Mouse (Mus musculus) kidney, embryonic 14.5 days (tissue): ENCODE data around the gene Cyb5b. TPM values are rescaled to one million over a fixed set of nuclear protein-coding genes. Genes with fewer than 3 reads are reported as not detected.

ENCODE experiments used
- ATAC-seq: fragments of 200-750 bp; cut with Nextera tagmentation; 2 replicates; pipeline ENCODE4 v1.8.0; 2017; ENCODE audit warnings: moderate number of reproducible peaks, mild to moderate bottlenecking, moderate TSS enrichment, moderate library complexity; ENCODE audit not compliant: low FRiP score, low TSS enrichment
- H3K27ac ChIP-seq: fragments of 300-500 bp; sonication (generic); 2 replicates; pipeline ENCODE4 v1.5.1; 2014; ENCODE audit warnings: low read depth, mild to moderate bottlenecking, low read length, moderate library complexity, mixed read lengths
- H3K27me3 ChIP-seq: fragments of 300-500 bp; sonication (generic); 2 replicates; pipeline ENCODE4 v1.6.1; 2014; ENCODE audit warnings: mild to moderate bottlenecking, low read length; ENCODE audit not compliant: control insufficient read depth, insufficient read depth
- H3K36me3 ChIP-seq: fragments of 300-500 bp; sonication (generic); 2 replicates; pipeline ENCODE4 v1.6.1; 2014; ENCODE audit warnings: low read length, mixed read lengths; ENCODE audit not compliant: control insufficient read depth, insufficient read depth
- H3K4me1 ChIP-seq: fragments of 300-500 bp; sonication (generic); 2 replicates; pipeline ENCODE4 v1.6.1; 2014; ENCODE audit warnings: low read length, mixed read lengths; ENCODE audit not compliant: control insufficient read depth, insufficient read depth
- H3K4me2 ChIP-seq: fragments of 300-500 bp; sonication (generic); replicated peaks from 2 replicates; pipeline ENCODE4 v1.6.1; 2014; ENCODE audit warnings: low read depth, mild to moderate bottlenecking, low read length
- H3K4me3 ChIP-seq: fragments of 300-500 bp; sonication (generic); 2 replicates; pipeline ENCODE4 v1.5.1; 2014; ENCODE audit warnings: mild to moderate bottlenecking, low read length
- H3K9ac ChIP-seq: fragments of 300-500 bp; sonication (generic); 2 replicates; pipeline ENCODE4 v1.6.1; 2014; ENCODE audit warnings: low read depth, mild to moderate bottlenecking, low read length, moderate library complexity
- H3K9me3 ChIP-seq: fragments of 300-500 bp; sonication (generic); 2 replicates; pipeline ENCODE4 v1.6.1; 2016; ENCODE audit warnings: low read length; ENCODE audit not compliant: control insufficient read depth
- WGBS: fragments of 180-500 bp; shearing (Covaris S2); extraction: QIAGEN DNeasy Blood & Tissue Kit; methylation state at CpG from one replicate; pipeline ENCODE4 v1.1.7; 2014; 5-methylcytosine and 5-hydroxymethylcytosine counted together
- polyA plus RNA-seq: library from polyadenylated mRNA; unstranded; fragments of >200 nt; fragmentation: Nextera tagmentation; extraction: Ambion mirVana; gene quantifications from 2 replicates; pipeline ENCODE4 v1.2.1, GENCODE M21; 2014

Cyb5b gene
- polyA plus RNA-seq, 1 experiment from 2014 or later, result 152 TPM

DNA sequence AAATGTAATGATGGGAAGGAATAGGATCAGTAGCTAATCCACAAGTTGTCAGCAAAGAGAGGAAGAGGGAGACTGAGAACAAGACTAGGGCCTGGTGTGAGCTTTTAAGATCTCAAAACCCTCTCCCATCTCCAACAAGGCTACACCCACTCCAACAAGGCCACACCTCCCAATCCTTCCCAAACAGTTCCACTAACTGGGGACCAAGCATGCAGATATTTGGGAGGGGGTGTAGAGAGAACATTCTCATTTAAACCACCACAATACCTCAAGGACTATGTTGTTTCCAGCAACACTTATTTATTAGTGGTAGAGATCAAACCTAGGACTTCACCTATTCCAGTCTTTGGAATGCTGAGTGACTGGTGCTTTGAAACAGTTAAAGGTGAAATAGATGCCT, 6.4 kb downstream of the Cyb5b start:
- Histone ChIP-seq H3K4me3 (no peak overlapping the region), H3K4me1 (no peaks in the 10 kb centered on the region), H3K9me3 (no peaks in the 10 kb centered on the region), H3K9ac (no peak overlapping the region), H3K27ac (no peak overlapping the region), H3K4me2 (no peak overlapping the region), H3K36me3 (peaks cover 40% of the 10 kb centered on the region), H3K27me3 (no peaks in the 10 kb centered on the region)
- no peak for ATAC-seq

DNA sequence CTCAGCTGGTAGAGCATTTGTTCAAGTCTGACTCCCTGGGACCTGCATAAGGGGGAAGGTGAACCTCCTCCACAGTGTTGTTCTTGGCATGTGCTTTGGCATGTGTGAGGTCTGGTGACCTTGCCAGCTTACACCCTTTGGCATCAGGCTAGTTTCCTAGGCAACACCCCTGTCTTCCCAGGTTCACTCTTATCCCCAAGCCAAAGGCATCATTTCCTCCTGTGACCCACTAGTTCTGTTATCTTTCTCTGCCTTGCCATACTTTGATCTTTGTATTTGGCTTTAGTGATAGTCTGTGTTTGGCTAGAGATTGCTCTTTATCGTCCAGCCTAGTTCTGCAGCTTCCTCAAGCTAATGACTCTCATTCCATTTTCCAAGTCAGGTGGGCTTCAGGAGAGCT, 7.4 kb downstream of the Cyb5b start:
- ATAC-seq, result no peak
- H3K4me1 ChIP-seq, result no peaks in the 10 kb centered on the region
- no peak overlapping the region for H3K4me2 ChIP-seq
- no peaks in the 10 kb centered on the region for H3K27me3 ChIP-seq
- peaks cover 42% of the 10 kb centered on the region for H3K36me3 ChIP-seq
- H3K9ac ChIP-seq, result no peak overlapping the region
- WGBS, result 91% methylated on average over 1 of the region's 1 CpGs
- no peak overlapping the region for H3K27ac ChIP-seq
- H3K9me3 ChIP-seq, result no peaks in the 10 kb centered on the region
- H3K4me3 ChIP-seq, result no peak overlapping the region

DNA sequence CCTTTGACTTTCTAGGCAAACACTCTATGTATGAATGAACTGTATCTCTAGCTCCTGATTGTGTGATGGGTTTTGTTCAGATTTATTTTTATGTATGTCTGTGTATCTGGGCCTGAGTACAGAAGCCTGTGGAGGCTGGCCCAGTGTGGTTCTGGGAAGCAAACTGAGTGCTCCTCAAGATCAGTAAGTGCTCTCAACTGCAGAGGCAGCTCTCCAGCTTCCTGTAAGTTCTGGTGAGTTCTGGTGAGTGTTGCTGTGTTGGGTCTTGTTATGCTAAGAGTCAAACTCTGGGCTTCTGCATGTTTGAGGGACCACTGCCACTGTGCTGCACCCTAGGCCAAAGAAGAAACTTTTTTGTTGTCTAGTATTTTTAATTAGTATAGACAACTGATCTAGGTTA, 8.4 kb downstream of the Cyb5b start:
- no peaks in the 10 kb centered on the region for H3K27me3 ChIP-seq
- H3K4me2 ChIP-seq, result no peak overlapping the region
- H3K4me3 ChIP-seq, result no peak overlapping the region
- H3K27ac ChIP-seq, result no peak overlapping the region
- peaks cover 36% of the 10 kb centered on the region for H3K36me3 ChIP-seq
- H3K9me3 ChIP-seq, result no peaks in the 10 kb centered on the region
- H3K4me1 ChIP-seq, result no peaks in the 10 kb centered on the region
- no peak for ATAC-seq
- no peak overlapping the region for H3K9ac ChIP-seq

DNA sequence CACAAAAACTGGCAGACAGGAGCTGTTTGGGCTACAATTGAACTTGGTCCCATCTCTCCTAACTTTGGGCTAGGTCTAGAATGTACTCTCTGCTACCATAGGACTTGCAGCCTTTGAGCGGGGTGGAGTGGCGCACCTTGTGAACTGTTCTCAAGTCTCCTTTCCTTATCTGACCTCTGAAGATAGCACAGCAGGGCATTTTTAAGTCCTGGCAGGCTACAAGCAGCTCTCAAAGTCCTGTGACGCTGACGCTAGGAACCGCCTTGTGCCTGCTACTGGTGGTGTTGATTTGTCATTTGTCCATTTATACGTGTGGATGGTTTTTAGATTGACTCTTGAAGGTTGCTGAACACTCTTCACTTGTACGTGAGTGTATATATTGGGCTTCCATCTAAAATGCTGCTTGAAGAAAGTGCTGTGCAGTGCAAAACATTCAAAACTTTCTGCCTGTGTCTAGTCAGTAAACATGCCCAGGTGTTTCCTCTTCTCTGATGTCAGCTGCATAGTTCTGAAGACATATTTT, 13.9 kb downstream of the Cyb5b start:
- no peak overlapping the region for H3K27ac ChIP-seq
- WGBS, result 86% methylated on average over 7 of the region's 7 CpGs
- no peaks in the 10 kb centered on the region for H3K9me3 ChIP-seq
- no peaks in the 10 kb centered on the region for H3K4me1 ChIP-seq
- H3K9ac ChIP-seq, result no peak overlapping the region
- no peak overlapping the region for H3K4me3 ChIP-seq
- no peak for ATAC-seq
- H3K36me3 ChIP-seq, result peaks cover 27% of the 10 kb centered on the region
- H3K4me2 ChIP-seq, result no peak overlapping the region
- no peaks in the 10 kb centered on the region for H3K27me3 ChIP-seq

DNA sequence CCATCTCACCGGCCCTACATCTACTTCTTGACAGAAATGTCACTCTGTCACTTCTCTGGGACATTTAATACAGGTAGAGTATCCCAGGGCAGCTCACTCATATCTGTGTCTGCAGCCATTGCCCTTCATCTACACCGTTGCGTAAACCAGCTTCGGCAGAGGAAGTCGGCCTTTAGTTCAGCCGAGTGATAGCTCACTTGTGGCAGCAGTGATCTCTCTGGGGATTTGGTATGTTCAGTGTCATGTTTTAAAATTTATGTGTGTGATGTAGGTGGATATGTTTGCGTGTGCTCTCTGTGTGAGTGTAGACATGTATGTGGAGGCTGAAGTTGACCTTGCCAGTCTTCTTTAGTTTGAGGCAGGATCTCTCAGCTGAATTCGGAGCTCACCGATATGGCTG, 15.3 kb downstream of the Cyb5b start:
- 90% methylated on average over 9 of the region's 9 CpGs for WGBS
- H3K36me3 ChIP-seq, result peaks cover 34% of the 10 kb centered on the region
- no peak overlapping the region for H3K9ac ChIP-seq
- H3K4me2 ChIP-seq, result no peak overlapping the region
- no peak overlapping the region for H3K4me3 ChIP-seq
- no peaks in the 10 kb centered on the region for H3K27me3 ChIP-seq
- ATAC-seq, result no peak
- no peak overlapping the region for H3K27ac ChIP-seq
- H3K9me3 ChIP-seq, result no peaks in the 10 kb centered on the region
- no peaks in the 10 kb centered on the region for H3K4me1 ChIP-seq

DNA sequence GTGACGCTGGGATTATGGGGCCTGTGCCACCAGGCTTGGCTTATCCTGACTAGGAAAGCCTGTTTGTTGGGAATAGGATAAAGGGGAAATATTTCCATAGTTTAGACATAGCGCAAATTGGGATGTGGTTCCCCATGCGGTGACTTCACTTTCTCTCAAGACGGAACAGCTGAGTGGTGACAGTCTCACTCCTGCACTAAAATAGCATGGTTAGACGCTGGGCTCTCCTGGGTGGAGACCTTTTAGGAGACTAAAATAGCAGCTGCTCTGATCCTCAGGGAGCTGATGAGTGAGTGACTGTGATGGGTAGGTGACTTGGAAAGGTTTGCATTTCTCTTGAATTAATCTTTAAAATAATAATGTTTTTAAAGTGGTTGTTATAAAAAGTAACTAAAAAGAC, 17.4 kb downstream of the Cyb5b start:
- H3K27ac ChIP-seq, result no peak overlapping the region
- no peak overlapping the region for H3K4me3 ChIP-seq
- WGBS, result 90% methylated on average over 5 of the region's 5 CpGs
- no peak overlapping the region for H3K4me2 ChIP-seq
- ATAC-seq, result no peak
- H3K27me3 ChIP-seq, result no peaks in the 10 kb centered on the region
- H3K9ac ChIP-seq, result no peak overlapping the region
- no peaks in the 10 kb centered on the region for H3K4me1 ChIP-seq
- H3K36me3 ChIP-seq, result peaks cover 51% of the 10 kb centered on the region
- H3K9me3 ChIP-seq, result no peaks in the 10 kb centered on the region

DNA sequence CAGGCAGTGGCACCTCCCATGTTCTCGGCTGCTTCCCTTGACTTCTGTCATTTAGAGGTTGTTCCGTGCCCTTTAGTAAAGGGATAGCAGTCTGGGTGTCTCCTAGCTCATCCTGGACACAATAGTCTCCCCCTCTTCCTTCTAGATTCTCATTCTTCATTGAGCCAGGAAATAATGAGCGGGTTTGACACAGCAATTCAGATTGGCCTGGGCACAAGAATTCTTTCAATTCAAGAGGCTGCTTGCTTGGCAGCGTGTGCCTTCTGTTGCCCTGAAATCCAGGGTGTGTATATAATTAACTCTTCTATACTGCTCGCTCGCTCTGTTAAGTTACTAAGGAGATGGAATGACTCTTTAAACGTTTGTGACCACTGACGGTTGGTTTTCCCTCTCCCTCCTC, 21.7 kb downstream of the Cyb5b start:
- no peak for ATAC-seq
- H3K9ac ChIP-seq, result no peak overlapping the region
- H3K27ac ChIP-seq, result no peak overlapping the region
- WGBS, result 79% methylated on average over 8 of the region's 8 CpGs
- no peak overlapping the region for H3K4me2 ChIP-seq
- H3K4me1 ChIP-seq, result no peaks in the 10 kb centered on the region
- H3K27me3 ChIP-seq, result no peaks in the 10 kb centered on the region
- no peaks in the 10 kb centered on the region for H3K9me3 ChIP-seq
- no peak overlapping the region for H3K4me3 ChIP-seq
- peaks cover 67% of the 10 kb centered on the region for H3K36me3 ChIP-seq

DNA sequence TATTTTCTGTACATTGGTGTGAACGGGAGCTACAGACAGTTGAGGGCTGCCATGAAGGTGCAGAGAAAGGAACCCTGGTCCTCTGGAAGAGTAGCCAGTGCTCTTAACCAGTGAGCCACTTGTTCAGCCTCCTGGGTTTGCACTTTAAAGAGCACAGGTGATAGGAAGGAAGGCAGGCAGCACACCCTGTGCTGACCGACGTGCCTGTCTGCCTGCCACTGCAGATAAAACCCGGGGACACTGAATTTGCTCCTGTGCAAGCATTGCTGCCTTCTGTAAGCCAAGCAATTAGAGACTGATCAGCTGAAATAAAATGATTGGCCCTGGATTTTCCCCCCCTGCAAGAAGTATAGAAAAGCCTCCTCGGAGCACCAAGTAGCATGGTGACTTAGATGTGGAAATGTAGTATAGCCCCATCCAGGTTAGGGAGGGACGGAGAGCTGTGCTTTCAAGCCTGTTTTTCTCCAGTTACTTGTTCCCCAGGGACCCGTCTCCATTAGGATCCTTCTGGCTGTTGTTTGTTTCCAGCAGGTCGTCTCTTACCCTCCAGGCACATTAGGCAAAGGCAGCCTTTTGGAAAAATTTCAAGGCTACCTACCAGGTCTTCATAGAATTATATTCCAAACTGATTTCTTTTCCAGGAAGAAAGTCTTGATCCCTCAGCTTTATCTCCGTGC, 22.7 kb downstream of the Cyb5b start:
- no peak overlapping the region for H3K27ac ChIP-seq
- H3K9ac ChIP-seq, result no peak overlapping the region
- H3K4me3 ChIP-seq, result no peak overlapping the region
- H3K4me2 ChIP-seq, result no peak overlapping the region
- peaks cover 76% of the 10 kb centered on the region for H3K36me3 ChIP-seq
- 82% methylated on average over 9 of the region's 9 CpGs for WGBS
- ATAC-seq, result no peak
- no peaks in the 10 kb centered on the region for H3K27me3 ChIP-seq
- H3K4me1 ChIP-seq, result no peaks in the 10 kb centered on the region
- H3K9me3 ChIP-seq, result peaks cover 1% of the 10 kb centered on the region; the same call in 1 of the 2 replicates

DNA sequence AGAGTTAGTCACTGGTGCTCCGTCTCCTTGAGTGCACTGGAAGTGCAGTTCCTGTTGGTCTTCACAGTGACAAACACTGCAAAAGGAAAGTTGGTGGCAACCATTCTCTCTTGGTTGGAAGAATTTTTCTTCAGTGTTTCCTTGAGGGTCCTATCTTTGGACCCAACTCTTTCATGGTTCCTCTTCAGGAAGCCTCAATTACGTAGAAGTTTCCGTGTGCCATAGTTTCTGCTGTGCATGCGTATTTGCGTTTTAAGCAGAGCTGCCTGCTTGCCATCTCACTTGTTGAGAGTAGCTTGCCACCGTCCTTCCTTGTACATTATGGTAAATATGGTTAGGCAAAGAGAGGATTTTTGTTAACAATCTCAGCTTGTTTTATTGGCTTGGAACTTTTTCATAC, 30.7 kb downstream of the Cyb5b start:
- Histone ChIP-seq H3K27me3 (no peaks in the 10 kb centered on the region), H3K36me3 (peaks cover 89% of the 10 kb centered on the region), H3K9me3 (peaks cover 7% of the 10 kb centered on the region; the same call in 1 of the 2 replicates), H3K4me2 (no peak overlapping the region), H3K9ac (no peak overlapping the region), H3K27ac (no peak overlapping the region), H3K4me1 (no peaks in the 10 kb centered on the region; the same call in 1 of the 2 replicates), H3K4me3 (no peak overlapping the region)
- WGBS, result 97% methylated on average over 6 of the region's 6 CpGs
- ATAC-seq, result no peak
